Mouse (Mus musculus) kidney, adult 2 months (tissue): ENCODE data around the gene Cd47. TPM values are rescaled to one million over a fixed set of nuclear protein-coding genes. Genes with fewer than 3 reads are reported as not detected.

ENCODE experiments used
- DNase-seq: peaks from one replicate; pipeline ENCODE4 v3.0.0; 2021
- H3K27ac ChIP-seq: fragments of 200-500 bp; 2 replicates; pipeline ENCODE4 v1.5.1; 2012; ENCODE audit warnings: low read depth, low read length, control low read depth, inconsistent platforms; ENCODE audit not compliant: insufficient read depth
- H3K27me3 ChIP-seq: fragments of 200-500 bp; replicated peaks from 2 replicates; pipeline ENCODE4 v1.6.1; 2012; ENCODE audit warnings: mild to moderate bottlenecking, moderate library complexity, low read length, inconsistent platforms; ENCODE audit not compliant: control insufficient read depth, insufficient read depth
- H3K36me3 ChIP-seq: fragments of 200-500 bp; 2 replicates; pipeline ENCODE4 v1.6.1; 2012; ENCODE audit warnings: mild to moderate bottlenecking, moderate library complexity, low read length, inconsistent platforms; ENCODE audit not compliant: control insufficient read depth, insufficient read depth
- H3K4me1 ChIP-seq: fragments of 200-500 bp; 2 replicates; pipeline ENCODE4 v1.6.1; 2011; ENCODE audit warnings: low read length; ENCODE audit not compliant: control insufficient read depth, insufficient read depth
- H3K4me3 ChIP-seq: fragments of 200-500 bp; 2 replicates; pipeline ENCODE4 v1.5.1; 2011; ENCODE audit warnings: mild to moderate bottlenecking, low read depth, low read length, control low read depth; ENCODE audit not compliant: insufficient read depth
- CTCF ChIP-seq: fragments of 200-500 bp; conservative IDR thresholded peaks from 2 replicates; pipeline ENCODE4 v1.5.1; 2011; ENCODE audit warnings: low read depth, mild to moderate bottlenecking, control low read depth, low read length, moderate library complexity, mixed read lengths; ENCODE audit not compliant: insufficient read depth, insufficient read length
- POLR2A ChIP-seq: fragments of 200-500 bp; IDR thresholded peaks from one replicate; pipeline ENCODE4 v1.6.1; 2011; ENCODE audit warnings: low read depth, low read length, control low read depth
- WGBS: fragments of 180-500 bp; shearing (Covaris S2); methylation state at CpG from one replicate; pipeline ENCODE4 v1.1.7; 2018; 5-methylcytosine and 5-hydroxymethylcytosine counted together
- polyA plus RNA-seq: library from polyadenylated mRNA; depleted of rRNA; stranded (reverse); fragments of >200 nt; gene quantifications from 2 replicates; pipeline ENCODE4 v1.2.3, GENCODE M21; 2012

The Cd47 gene
- polyA plus RNA-seq, 1 experiment, result 36.5 TPM

DNA sequence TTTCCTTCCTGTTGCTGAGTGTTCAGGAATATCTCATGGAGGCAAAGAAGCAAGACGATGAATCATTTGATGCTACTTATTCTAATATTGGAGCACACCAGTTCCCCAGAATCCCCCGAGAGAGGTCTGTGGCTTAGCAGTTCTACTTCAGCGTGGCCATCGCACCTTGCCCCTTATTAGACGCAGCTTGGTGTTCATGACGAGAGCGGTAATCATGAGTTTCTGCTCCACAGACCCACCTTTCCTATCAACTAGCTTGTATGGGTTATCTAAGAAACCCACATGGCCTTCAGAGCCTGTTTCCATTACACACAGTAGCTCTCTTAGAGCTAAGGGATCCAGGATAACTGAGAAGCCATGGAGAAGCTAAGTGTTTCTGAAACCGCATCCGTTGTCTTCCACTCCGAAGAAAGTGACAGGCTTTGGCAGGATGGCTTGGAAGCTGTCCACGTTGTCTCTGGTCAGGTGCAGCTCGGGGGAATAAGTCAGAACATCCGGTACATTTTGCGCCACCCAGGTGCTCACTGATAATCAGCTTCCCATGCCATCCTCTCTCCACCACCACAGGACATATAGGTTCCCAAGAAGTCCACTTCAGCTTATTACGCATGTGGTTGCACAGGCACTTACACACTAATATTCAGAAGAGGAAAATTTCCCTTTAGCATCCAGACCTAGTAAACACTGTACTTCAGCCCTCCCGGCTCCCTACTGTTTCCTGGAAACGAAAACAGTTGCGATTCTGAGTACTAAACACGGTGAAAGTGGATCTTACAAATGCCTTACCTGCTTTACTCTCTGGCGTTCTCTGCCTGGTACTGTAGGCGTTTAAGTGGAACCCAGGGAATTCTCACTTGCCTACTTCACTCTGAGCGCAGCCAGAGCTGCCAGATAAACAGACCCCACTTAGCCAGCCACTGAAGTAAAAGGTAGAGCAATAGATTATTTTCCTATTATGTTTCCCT lies 25.0 kb upstream of the Cd47 start:
- H3K4me3 ChIP-seq, result no peak overlapping the region
- TF ChIP-seq CTCF (no peak), POLR2A (no peak)
- H3K36me3 ChIP-seq, result no peaks in the 10 kb centered on the region
- DNase-seq, result no peak
- H3K4me1 ChIP-seq, result no peaks in the 10 kb centered on the region
- WGBS, result 86% methylated on average over 22 of the region's 22 CpGs
- no peak overlapping the region for H3K27ac ChIP-seq
- H3K27me3 ChIP-seq, result no peaks in the 10 kb centered on the region; the same call in 1 of the 2 replicates

DNA sequence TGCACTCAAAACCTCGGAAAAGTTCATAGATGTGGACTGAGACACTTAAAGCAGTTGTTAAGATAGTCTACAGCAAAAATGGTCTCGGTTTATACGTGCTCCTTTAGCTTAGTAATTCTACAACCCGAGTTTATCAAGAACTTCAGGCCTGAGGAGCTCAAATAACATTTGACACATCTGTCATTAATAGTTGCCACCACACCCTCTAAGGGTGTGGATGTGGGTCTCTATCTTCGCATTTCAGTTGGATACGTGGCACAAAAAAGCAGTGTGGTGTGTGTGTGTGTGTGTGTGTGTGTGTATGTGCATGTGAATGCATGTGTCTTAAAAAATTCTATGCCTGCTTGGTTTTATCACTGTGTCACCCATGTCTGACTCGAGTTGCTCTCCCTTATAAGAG lies 23.4 kb upstream of the Cd47 start:
- no peaks in the 10 kb centered on the region for H3K4me1 ChIP-seq
- 71% methylated on average over 7 of the region's 7 CpGs for WGBS
- no peak overlapping the region for H3K4me3 ChIP-seq
- no peak overlapping the region for H3K27ac ChIP-seq
- H3K27me3 ChIP-seq, result no peaks in the 10 kb centered on the region; the same call in 1 of the 2 replicates
- no peak for DNase-seq
- no peaks in the 10 kb centered on the region for H3K36me3 ChIP-seq
- TF ChIP-seq POLR2A (no peak), CTCF (no peak)

DNA sequence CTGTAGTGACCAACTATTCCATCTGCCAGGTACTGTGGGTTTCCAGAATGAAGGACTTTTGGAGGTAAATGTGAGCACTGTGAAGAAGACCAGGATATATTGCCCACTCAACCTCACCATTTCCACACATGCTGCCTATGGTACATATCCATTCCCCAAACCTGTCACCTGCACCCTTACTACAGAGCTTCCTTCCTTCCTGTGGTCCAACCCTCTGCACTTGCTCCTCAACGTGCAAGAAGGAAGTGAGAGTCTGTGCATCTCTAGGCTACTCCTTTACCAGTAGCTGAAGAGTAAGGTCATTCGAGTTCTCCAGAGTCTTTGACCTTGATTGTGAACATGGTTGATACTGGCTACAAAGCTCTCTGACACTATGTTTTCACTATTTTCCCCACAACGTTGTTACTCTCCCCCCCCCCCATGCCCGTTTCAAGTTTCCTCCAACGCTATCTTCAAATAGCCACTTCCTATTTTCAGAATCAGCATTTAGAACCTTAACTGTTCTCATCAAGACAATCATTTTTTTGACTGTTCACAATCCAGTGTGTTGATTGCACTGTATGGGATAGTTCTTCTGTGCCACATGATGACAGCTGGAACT lies 18.7 kb upstream of the Cd47 start:
- H3K4me1 ChIP-seq, result no peaks in the 10 kb centered on the region
- no peak overlapping the region for H3K27ac ChIP-seq
- DNase-seq, result no peak
- no peaks in the 10 kb centered on the region for H3K36me3 ChIP-seq
- WGBS, result 73% methylated on average over 5 of the region's 5 CpGs
- H3K27me3 ChIP-seq, result no peaks in the 10 kb centered on the region
- no peak overlapping the region for H3K4me3 ChIP-seq
- no peak for TF ChIP-seq CTCF
- TF ChIP-seq POLR2A, result no peak

DNA sequence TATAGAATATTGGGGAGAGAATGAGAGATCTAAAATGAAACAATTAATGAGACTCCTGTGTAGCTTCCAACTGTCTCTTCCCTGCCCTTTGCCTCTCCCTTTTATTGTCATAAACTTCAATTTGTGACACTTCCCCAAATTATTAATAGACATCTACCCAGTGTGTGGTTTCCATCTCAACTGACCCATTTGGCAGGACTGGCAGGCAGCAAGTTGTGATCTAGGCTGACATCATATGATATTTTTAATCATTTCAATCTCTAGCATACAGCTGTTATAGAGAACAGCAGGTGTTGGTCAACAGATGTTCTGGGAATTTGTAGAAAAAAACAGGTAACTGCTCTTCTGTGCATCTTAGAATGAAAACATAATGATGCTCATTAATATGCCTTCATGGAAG lies 17.0 kb upstream of the Cd47 start:
- DNase-seq, result no peak
- no peak overlapping the region for H3K27ac ChIP-seq
- H3K4me3 ChIP-seq, result no peak overlapping the region
- TF ChIP-seq POLR2A (no peak), CTCF (no peak)
- H3K36me3 ChIP-seq, result no peaks in the 10 kb centered on the region
- no peaks in the 10 kb centered on the region for H3K27me3 ChIP-seq
- H3K4me1 ChIP-seq, result no peaks in the 10 kb centered on the region

DNA sequence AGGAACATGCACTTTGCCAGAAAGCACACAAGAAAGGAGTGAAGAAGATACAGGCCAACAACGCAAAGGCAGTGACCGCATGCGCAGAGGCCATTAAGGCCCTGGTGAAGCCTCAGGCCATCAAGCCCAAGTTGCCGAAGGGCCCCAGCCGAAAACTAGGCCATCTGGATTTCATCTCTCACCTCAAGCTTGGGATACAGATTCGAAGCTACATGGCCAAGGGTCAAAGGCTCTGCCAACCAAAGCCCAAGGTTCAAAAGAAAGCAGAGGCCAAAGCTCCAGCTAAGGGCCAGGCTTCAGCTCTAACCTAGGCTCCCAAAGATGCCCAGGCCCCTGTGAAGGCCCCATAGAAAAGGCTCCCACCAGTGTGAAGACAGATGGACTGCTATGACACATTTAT lies 14.2 kb upstream of the Cd47 start:
- no peak overlapping the region for H3K27ac ChIP-seq
- H3K27me3 ChIP-seq, result no peaks in the 10 kb centered on the region
- no peak overlapping the region for H3K4me3 ChIP-seq
- 91% methylated on average over 6 of the region's 6 CpGs for WGBS
- TF ChIP-seq POLR2A (no peak), CTCF (no peak)
- no peak for DNase-seq
- no peaks in the 10 kb centered on the region for H3K36me3 ChIP-seq
- H3K4me1 ChIP-seq, result no peaks in the 10 kb centered on the region

DNA sequence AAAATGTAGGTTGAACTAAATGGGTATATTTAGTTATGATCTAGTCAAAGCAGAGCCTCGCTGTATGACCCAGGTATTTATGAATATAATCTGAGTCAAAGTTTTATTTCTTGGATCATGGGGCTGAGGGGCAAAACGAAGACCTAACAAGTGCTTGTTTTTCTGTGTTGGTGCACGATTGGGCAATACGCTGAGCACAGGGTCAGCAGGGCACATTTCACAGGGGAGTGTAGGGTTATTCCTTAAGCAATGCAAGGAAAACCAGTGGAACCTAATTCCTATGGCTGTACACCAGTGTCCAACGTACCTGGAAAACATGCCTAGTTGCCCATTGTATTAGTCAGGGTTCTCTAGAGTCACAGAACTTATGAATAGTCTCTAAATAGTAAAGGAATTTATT lies 12.6 kb upstream of the Cd47 start:
- 93% methylated on average over 5 of the region's 5 CpGs for WGBS
- DNase-seq, result no peak
- Histone ChIP-seq H3K27me3 (no peaks in the 10 kb centered on the region), H3K4me3 (no peak overlapping the region), H3K36me3 (no peaks in the 10 kb centered on the region), H3K4me1 (no peaks in the 10 kb centered on the region), H3K27ac (no peak overlapping the region)
- TF ChIP-seq CTCF (no peak), POLR2A (no peak)
